Mouse (Mus musculus) MN1 (cell line): ENCODE results near the gene Brd1.
"Not testable (repeated sequence)": the region's sequence is repeated elsewhere in the genome, so short reads cannot be mapped to it uniquely, and the experiment has no call there.

Experiments
- DNase-seq: peaks from one replicate; pipeline ENCODE4 v3.0.0-alpha.2; 2016; ENCODE audit warnings: low spot score

Gene Brd1

DNA sequence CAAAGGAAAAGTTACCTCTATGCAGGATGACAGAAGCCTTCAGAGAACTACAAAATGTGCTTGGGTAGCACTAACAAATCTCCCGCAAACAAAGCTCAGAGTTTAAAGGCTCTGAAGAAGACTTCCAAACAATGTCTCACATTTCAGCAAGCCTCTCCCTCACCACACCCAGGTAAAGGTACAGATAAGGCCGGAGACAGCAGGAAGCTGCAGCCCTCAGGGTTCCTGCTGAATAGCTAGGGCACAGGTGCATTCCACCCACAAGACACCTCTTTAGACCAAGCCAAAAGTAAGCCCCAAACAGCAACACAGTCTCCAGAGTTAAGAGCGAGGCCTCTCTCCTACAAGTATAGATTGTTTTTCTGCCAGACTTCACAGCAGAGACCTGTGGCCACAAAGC is 3.3 kb downstream of the Brd1 start:
- no peak for DNase-seq

DNA sequence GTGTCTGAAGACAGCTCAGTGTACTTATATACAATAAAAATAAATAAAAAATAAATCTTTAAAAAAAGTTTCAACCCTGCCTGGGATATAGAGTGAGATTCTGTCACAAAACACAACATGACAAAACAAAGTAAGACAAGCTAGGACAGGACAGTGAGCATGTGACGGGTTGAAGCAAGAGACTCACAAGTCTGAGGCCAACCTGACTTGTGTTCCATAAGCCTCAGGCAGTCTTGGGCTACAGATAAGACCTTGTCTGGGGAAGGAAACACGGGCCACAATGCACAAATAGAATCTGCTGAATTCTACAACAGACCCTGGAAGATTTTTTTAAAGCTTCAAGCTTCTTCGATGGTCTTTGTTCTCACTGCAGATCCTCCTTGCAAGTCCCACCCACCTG is 6.8 kb downstream of the Brd1 start:
- no peak for DNase-seq

DNA sequence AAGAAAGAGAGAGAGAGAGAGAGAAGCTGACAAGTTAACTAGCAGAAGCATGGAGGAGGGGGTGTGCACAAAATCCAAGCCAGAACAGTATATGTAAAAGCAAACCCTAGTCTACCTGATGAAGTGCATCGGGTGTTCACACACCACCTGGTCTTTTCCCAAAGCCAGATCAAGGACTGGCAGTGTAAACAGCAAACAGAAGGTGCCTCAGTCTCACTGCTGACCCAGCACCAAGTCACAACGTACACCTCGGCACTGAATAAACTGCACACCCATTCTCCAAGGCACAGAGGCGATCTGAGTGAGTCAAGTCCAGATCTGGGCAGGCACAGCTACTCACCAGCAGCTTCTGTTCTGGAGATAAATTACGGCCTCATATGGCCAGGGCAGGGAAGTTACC is 9.0 kb downstream of the Brd1 start:
- DNase-seq = no peak

DNA sequence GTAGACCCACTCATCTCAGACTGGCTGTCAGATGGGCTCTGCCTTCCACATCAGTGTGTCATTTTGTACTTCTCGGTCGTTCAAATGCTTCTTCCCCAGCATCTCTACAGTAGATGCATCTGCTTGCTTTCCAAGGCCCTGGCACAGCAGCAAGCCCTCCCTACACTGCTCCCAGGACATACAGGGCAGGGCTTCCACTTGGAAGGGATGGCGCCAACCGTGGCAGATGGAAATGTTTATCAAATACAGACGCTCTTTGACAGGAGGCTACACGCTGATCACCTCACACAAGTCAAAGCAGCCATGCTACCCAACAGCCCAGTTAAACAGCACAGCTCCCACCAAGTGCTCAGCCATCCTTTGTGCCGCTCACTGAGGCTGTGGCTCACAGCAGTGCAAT is 9.7 kb downstream of the Brd1 start:
- no peak for DNase-seq

DNA sequence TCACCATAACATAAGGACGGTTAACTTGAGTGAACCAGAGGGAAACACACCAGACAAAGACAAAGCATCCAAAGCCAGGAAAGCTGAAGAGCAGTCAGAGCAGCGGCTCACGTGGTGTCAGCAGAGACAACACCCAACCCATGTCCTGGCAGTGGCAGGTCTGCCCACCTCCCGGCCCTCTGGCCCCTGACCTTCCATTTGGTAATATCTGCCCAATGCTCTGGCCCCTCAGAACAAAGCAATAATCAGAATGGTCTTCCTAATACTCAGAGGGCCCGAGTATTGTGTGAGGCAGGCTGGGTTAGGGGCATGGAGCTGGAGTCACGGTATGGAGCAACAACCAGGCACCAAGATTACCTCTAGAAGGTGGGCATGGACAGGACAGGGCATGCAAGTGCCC is 10.8 kb downstream of the Brd1 start:
- no peak for DNase-seq

DNA sequence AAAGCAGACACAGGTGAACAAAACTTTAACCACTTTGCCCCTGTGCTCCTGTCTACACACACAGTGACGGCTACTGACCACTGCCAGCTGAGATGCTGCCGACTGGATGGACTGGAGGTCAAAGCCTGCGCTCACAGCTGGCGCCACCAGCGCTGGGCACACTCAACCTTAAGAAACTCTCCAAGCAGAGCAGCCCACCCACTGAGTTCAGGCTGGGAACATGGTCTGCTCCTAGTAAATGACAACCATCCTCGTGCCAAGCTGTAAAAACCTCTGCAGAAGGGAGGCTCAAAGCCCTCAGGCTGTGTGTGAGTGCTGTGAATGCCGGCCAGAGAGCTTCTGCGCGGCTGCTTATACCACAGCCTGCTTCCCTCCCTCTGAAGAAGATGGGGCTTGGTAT is 16.8 kb downstream of the Brd1 start:
- DNase-seq = no peak

DNA sequence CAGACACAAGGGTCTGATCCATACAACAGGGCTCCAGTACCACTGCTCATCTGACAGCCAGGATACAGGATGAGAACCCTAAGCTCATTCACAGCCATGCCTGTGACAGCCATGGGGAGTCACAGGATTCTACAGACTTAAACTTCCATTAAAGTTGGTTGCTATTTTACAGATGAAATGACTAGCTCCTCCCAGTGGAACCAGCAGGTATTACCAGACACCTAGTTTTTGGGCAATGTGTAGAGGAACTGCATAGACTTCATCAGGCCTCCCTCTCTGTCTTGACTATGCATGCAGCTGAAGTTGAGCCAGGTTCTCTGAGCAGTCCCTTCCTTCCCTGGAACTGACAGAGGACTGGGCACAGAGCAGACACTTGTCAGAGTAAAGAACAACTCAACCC is 17.7 kb downstream of the Brd1 start:
- peak; percentile 47 for DNase-seq

DNA sequence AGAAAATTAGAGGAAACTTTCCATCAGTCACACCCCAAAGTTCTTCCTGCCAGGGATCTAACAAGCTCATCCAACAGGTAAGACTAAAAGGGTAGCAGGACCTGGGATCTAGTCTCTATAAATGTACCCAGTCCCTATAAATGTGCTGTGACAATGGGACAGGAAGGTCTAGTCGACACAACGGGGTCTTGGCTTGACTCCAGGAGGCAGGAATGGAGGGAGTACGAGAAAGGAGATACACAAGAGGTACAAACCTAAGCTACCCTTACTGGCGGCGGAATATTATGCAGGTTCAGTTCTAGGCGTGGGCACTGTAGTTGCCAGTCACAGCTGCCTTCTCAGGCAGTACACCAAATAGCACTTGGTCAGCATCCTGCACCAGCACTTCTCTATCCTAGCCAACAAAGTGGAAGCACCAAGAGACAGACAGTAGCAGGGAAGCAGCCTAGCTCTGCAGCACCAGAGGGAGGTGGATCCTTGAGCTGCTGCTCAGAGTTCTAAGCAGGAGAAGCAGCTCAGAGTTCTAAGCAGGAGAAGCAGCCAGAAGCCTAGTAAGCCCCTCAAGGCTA is 19.9 kb downstream of the Brd1 start:
- DNase-seq = no peak

DNA sequence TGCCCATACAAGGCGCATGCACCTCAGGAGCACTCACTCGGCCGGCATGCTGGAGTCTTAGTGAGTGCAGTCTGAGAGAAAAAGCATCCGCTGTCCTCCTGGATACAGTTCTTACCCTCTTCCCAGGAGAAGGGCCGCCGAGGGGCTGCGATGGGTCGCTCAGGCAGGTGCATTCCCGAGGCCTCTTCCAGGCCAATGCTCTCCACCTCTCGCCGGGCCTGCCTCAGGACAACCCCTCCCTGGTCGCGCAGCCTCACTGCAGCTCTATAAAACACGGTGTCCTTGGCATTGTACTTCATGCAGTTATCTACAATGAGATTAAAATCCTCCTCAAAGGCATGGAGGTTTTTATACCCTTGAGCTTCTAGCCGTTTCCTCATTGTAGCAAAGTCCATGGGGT is 21.5 kb downstream of the Brd1 start:
- no peak for DNase-seq

DNA sequence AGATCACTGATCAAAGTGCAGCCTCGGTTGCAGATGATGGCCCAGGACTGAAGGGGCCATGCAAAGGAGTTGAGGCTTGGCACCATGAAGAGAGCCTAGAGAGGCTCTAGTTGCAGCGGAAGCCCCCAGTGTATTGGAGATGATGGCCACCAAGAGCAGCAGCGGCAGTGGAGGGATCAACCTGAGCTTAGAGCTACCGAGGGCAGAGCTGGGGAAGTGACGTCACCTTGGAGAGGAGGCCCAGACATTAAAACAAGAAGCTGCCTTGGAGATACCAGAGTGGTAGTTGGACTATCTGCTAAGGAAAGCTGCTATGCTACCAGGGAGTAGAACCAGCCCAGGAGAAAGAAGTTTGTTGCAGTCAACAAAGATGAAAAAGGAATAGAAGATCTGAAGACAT is 24.2 kb downstream of the Brd1 start:
- DNase-seq = no peak

DNA sequence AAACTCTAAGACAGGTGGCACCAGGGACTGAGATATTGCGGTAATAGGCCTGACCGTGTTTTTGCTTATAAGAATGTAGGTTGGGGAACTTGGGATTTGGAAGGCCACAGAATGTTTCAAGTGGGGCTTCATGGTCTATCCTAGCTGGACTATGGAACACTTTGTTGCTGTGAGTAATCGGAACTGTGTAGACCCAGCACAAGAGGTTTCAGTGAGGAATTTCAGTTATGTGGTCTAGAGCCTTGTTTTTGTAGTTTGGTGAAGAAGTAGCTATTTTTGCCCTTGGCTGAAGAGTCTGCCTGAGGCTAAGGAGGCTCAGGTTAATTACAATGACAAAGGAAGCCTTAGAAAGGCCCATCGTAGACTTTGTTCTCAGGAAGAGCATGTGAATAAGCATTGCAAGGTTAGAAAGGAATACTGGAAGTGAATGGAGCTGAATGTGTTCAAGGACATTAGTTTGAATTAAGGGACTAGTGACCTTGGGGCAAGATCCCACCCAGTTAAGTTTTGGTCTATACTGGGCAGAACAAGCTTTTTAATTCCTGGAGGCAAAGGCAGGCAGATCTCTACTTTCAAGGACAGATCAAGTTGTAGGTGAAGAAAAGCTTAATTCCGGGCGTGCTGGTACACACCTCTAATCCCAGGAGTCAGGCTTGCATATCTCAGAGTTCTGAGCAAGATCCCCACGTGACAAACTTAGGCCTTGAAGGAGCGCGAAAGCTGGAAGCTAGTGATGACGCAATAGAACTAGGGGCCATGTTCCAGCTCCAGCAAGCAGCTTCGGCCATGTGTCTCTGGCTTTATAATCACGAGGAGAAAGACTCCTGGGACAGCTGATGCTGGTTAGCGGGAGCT is 25.1 kb downstream of the Brd1 start:
- no peak for DNase-seq

DNA sequence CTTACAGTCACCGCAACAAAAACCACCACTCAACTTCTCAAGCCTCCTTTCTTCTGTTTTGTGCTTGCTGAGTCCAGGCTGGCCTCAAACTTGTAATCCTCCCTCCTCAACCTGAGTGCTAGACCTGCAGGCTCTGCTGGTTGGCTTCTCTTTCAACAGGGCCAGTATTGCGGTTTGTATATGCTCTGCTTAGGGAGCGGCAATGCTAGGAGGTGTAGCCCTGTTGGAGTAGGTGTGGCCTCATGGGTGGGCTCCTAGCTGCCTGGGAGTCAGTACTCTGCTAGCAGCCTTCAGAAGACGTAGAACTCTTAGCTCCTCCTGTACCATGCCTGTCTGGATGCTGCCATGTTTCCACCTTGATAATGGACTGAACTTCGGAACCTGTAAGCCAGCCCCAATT is 25.8 kb downstream of the Brd1 start:
- DNase-seq = no peak

DNA sequence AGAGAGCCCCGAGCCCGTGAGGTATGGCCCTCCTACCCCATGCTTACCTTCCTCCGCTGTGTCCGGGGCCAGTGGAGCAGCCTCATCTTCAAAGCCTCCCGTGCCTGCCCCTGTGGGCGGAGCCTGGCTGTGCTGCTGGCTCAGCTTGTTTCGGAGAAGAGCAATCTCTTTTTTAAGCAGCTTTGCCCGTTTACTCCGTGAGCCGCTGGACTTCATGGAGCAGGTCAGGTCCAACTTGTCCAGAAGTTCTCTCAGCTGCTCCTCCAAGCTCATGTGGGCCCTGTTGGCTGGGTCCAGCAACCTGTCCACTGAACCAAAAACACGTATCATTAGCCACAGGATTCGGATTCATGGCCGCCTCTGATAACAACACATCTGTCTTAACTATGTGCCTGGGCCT is 27.0 kb downstream of the Brd1 start:
- DNase-seq = not testable (repeated sequence)

DNA sequence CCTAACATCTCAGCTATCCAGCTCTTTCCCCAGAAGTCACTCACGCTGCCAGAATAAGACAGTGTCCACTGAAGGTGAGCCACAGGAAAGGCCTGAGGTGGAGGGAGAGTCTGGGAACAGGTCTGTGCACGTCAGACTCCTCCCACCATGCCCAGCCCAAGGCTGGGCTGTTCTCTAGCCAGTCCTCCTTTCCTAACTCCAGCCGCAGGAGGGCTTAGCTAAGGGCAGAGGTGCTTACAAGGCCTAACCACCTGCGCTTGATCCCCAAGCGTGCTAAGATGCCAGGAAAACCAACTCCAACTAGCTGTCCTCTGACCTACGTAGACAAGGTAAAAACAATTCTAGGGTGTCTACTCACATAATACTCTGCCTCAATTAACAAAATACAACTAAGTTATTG is 27.7 kb downstream of the Brd1 start:
- DNase-seq = no peak

DNA sequence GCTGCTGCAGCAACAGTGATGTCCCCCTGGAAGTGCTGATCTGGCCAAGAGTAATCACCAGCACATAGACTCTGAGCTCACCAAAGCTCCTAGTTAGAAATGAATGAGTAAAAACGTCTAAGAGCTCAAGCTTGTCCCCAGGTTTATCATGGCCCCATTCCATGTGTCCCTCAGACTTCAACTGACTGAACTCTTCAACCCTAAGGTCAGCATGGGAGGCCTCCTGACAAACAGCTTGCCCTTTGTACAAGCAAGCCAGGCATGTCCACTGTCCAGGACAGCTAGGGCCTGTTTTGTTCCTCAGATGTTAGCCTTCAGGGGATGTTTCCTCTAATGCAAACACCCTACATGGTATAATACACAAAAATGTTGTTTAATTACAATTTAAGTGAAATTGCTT is 29.7 kb downstream of the Brd1 start:
- DNase-seq = no peak

DNA sequence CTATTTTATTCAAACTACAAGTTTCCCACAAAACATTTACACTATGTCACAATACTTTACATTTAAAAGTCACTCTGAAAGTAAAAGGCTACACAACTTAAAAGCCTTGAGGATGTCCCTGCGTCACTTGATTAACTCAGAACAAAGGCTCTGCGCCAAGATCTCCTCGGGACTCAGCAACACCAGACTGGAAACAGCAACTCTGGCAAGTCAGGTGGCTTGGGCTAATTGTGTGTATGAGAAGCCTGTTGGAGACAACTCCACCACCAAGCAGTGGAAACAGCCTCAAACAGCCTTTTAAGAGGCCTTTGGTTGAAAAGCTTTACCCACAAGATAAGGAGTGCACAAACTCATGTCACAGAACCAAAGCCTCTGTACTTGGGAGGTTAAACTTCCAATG is 31.5 kb downstream of the Brd1 start:
- no peak for DNase-seq

DNA sequence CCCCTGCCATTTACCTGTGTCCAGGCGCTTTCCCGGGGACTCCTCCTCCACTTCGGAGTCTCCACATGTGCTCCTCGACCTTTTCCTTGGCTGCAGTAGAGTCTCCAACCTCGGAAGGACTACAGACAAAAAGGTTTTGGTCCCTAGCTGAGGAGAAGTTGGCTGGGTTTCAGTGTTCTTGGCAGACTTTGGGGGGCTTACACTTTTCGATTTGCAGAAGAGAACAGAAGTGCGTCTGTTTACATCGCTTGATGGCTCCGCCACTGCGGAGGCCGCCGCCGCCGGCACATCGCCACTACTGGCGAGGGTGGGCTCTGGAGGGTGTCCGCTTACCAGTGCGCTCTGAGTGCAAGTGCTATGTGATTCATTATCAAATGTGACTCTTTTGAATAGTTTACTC is 33.3 kb downstream of the Brd1 start:
- no peak for DNase-seq

DNA sequence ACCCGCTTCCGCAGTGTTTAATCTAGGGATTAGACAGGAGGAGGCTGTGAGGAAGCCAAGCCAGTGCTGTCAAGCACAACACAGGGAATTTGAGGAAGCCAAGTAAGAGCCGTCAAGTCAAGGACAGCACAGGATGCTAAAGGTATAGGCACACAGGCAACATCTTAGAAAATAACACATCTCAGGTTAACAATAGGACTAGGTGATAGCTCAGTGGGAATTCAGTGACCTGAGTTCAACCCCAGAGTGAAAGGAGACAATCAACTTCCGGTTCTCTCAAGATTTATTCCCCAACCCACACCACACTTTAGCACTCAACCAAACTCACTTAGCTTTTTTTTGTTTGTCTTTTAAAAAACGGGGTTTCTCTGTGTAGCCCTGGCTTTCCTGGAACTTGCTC is 34.5 kb downstream of the Brd1 start:
- DNase-seq = no peak

DNA sequence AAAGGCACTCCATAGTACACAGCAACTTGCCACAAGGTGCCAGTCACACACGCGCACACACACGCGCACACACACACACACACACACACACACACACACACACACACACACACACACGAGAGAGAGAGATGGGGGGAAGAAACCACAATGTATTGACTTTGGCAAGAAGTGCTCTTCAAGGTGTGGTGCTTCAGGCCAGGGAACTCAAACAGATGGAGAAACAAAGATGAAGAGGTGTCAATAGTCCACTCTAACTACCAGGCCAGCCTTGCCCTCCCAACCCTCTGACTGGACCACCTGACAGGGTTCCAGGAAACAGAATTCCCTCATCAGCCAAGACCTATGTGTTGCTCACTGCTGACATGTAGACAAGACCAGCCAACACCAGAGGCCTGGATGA is 36.4 kb downstream of the Brd1 start:
- no peak for DNase-seq

DNA sequence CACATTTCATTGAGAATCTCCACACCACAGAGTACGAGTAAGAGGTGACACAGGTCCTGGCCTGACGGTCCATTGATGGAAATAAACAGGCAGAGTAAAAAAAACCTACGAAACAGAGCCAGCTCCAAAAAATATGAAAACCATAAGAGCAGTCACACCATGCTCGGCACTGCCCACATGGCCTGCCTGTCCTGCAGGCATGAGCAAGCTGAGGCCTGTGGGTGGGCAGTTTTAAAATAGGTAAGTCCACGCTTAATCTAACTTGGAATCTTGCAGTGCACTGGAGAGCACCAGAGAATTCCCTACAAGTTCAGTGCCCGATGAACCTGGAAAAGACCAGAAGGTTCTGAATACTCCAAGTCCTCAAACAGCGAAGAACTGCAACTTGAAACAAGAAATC is 38.0 kb downstream of the Brd1 start:
- no peak for DNase-seq

DNA sequence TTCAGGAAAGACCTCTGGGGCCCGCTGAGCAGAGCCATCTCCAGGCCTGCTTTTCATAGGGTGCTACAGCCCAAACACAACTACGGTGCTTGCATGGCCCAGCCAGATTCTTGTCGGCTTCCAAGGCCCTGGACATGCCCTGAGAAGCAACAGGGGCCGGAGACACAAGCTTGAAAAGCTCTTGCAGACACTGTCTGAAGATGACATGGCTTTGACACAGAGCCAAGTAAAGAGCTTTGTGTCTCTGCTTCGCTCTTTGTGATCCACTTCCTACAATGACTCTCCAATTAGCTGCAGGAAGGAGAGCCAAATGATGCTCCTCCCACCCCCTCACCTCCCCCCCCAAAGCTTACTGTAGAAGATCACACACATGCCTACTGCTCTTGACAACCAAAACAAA is 40.0 kb downstream of the Brd1 start:
- DNase-seq = peak; percentile 79

DNA sequence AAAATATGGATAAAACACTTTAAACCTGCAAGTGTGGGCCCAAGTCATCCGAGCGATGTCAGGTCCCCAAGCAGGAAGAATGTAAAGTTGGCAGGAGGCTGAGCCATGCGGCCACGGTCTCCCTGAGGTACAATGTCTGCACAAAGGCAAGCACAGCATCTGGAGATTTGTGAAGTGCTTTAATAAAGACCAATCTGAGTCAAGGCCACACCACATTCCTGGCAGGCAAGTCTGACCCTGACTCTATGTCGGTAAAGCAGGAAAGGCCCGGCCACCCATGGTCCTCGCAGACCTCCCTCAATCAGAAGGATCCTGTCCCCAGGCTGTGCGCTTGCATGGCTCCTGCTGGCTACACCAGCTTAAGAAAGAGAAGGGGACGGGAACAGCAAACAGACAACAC is 41.3 kb downstream of the Brd1 start:
- no peak for DNase-seq

DNA sequence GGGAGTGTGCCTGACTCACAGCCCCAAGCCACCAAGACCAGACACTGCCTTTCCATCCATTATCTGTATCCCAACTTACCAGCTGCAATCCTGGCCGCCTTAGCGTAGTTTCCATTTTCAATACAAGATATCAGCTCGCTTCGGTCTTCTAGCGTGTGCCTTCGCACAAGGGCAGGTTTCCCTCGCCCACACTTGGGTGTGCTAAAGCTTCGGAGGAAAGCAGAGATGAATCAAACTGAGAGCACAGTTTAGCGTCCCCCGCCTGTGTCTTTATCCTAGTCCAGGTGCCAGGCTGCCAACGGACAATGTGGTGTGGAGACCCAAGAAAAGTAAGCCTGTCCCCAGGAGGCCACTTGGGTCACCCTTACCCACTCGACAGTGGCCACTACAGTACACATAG is 42.9 kb downstream of the Brd1 start:
- no peak for DNase-seq

DNA sequence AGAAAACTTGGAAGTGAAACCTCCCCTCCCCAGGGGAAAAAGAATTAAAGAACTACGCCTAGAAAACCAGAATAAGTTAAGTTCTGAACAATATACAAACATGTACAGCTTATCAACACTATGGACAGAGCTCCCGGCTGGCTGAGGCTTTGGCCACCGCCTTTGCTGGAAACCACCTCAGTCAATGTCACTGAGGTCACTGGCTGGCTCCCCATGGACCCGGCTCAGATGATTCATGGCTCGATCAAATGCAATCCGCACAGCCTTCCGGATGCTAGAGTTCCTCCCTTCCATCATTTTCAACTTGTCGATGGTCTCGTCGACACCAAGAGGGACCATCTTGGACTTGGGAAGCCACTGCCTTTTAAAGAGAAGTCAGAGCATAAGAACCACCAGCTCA is 45.9 kb downstream of the Brd1 start:
- DNase-seq = no peak
